Mouse (Mus musculus) brain, embryonic 14.5 days (tissue): ENCODE data around the gene Spem1.
A peak's percentile ranks its signal among the peaks of the same experiment; 100 is the strongest.

Experiments
- CTCF ChIP-seq: fragments of 200-500 bp; IDR thresholded peaks from 2 replicates; pipeline ENCODE4 v1.5.1; 2012; ENCODE audit warnings: inconsistent platforms, mild to moderate bottlenecking, moderate library complexity, borderline replicate concordance; ENCODE audit not compliant: insufficient read depth, insufficient read length; ENCODE audit errors: extremely low read depth
- POLR2A ChIP-seq: fragments of 200-500 bp; IDR thresholded peaks from 2 replicates; pipeline ENCODE4 v1.6.1; 2012; ENCODE audit warnings: mild to moderate bottlenecking, inconsistent platforms, borderline replicate concordance; ENCODE audit not compliant: poor library complexity, insufficient read depth, insufficient read length, severe bottlenecking; ENCODE audit errors: extremely low read depth

DNA sequence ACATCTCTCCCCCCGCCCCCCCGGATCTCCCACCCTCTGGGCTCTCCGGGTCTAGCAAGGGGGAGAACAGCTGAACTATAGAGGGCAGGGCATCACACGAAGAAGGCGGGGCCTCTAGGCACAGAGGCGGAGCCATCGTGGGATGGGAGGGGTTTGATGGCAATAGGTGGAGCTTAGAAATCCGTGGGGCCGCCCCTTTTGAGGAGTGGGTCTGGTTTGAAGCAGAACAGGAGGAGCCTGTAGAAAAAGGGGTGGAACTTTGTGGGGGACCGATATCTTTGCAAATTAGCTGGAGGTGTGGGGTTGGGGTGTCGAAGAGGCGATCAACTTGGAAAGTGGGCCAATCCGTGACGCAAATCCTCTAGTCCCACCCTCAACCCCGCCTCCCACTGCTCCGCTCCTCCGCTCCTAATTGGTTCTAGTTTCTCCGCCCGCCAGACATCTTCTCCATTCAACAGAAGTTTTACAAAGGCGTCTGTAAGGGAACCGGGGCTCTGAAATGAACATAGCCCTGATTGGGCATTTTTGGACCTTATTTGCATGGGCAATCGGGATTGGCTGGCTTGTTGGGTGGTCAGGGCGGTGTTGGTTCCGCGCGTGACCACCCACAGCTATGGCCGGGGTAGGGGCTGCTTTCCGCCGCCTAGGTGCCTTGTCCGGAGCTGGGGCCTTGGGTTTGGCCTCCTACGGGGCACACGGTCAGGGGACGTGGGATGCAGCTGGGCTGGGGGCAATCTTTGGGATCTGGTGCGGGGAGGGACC lies 16.2 kb upstream of the Spem1 start, which contains the start of gene Tmem256:
- TF ChIP-seq CTCF = no peak
- peak; percentile 49; the same call in 1 of the 2 replicates for TF ChIP-seq POLR2A
